Mouse (Mus musculus) kidney, adult 8-10 months (tissue): Measurements from ENCODE around the gene Msmb.
"Not testable (repeated sequence)": the region's sequence is repeated elsewhere in the genome, so short reads cannot be mapped to it uniquely, and the experiment has no call there.

Experiments used
- DNase-seq, 2 experiments: peaks; one replicate each; pipeline ENCODE4 v3.0.0; 2022

The Msmb gene

DNA sequence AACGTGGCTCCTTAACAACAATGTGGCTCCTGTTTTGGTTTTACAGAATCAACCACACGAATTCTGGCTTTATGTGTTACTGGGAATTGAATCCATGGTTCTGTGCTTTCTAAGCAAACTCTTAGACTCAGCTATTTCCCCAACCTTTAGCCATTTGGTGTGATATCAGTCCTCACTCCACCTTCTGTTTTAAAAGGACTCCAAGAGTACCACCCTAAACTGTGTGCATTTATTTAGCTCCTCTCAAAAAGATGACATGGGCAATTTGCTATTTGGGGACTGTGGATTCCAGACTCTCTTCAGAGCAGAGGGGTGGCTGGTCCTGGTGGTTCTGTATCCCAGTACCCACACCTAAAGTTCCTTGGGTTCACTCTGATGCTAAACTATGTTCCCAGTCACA, 4.8 kb downstream of the Msmb start:
- DNase-seq, result no peak

DNA sequence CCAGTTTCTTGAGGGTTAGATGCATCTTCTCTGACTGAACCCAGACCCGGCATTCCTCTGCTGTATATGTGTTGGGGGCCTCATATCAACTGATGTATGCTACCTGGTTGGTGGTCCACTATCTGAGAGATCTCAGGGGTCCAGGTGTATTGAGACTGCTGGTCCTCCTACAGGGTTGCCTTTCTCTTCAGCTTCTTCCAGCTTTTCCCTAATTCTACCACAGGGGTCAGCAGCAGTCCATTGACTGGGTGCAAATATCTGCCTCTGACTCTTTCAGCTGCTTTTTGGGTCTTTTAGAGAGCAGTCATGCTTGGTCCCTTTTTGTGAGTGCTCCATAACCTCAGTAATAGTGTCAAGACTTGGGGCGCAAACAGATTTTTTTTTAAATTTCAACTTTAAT, 9.0 kb downstream of the Msmb start:
- no peak for DNase-seq

GRCm38 (mm10) chr14:32152243-32152965, 10.6 kb downstream of the Msmb start:
- DNase-seq, result no peak

DNA sequence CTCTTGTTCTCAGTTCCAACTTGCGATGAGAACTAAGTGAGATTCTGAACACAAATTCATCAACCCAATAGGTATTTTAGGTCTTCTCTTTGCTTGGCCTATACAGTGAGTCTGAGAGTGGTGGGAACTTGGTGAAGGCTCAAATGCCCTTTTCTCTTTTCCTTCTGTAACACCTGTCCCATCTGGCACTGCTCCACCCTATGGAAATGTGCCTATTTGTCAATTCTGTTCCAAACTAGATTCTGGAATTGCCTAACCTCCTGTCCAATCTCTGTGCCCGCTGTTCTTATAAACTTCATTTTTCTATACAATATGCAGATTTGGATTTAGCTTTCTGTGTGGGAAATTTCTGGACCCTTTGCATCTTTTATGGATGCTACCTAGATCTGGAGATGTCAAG, 11.3 kb downstream of the Msmb start:
- DNase-seq, result no peak

GRCm38 (mm10) chr14:32154758-32155157, 12.9 kb downstream of the Msmb start:
- no peak for DNase-seq

GRCm38 (mm10) chr14:32159150-32159670, 17.4 kb downstream of the Msmb start:
- DNase-seq, result peak in 1 of 2 experiments; percentile 44

DNA sequence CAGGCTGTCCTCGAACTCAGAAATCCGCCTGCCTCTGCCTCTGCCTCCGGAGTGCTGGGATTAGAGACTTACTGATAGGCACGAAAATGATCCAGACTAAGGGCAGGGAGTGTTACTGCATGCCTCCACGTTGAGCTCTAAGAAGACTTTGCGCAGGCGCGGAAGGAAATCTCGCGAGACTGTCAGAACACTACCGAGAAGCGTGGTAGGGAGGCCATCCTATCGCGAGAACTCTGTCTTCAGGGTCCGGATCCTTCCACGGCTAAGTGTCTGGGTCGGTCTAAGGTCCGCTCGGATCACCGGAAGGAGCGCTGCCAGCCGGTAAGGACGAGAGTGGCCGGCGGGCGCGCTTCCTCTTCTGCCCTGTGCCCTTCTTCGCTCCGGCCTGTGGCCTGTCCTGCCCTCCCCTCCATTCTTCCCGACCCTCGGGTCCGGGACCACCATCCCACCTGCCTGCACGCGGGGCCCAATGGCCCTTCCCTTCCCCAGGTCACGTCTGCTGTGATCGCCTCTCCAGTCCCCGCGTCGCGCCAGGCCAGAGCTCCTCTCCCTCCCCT, 17.9 kb downstream of the Msmb start, which contains the start of gene Ncoa4:
Gene Ncoa4 (plus strand): TSS at position 176 of the 557 bp plus-strand sequence.
- DNase-seq, result peak; percentile 99 to 100

DNA sequence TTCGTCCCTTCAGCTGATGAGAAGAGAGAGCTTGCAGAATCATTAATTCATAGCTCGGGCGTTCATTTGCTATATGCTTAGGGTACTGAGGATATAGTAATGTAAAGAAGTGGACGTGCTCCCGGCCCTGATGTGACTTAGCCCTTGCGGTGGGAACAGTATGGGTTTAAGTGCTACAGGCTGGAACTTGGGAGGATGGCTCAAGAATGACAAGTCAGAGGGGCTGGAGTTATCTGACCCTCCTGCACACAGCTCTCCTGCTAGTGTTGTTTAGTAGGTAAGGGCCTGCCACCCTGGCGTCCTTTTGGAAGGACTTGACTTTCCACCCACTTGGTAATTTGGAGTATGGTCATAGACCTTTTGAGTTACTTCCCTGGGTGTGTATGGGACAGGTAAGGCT, 18.7 kb downstream of the Msmb start:
- no peak for DNase-seq

GRCm38 (mm10) chr14:32161090-32161885, 19.5 kb downstream of the Msmb start:
- DNase-seq, result no peak

DNA sequence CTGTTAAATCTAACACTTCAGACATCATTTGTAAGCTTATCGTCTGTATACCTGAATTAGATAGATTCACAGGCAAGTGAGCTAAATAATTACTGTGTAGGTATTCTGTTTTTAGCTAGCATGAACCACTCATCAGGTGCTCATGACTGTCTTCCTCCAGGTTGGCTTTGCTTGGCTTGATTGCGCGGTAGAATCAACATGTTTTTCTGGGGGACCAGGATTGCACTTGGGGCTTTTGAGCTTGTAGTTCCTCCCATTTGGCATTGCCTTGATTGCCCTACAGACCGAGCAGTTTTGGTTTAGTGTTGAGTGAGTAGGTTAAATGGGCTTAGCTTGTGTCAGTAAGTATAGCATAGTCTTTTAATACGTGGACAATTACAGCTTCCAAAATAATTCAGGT, 20.4 kb downstream of the Msmb start:
- DNase-seq, result no peak

GRCm38 (mm10) chr14:32163203-32163888, 21.5 kb downstream of the Msmb start:
- DNase-seq, result no peak

DNA sequence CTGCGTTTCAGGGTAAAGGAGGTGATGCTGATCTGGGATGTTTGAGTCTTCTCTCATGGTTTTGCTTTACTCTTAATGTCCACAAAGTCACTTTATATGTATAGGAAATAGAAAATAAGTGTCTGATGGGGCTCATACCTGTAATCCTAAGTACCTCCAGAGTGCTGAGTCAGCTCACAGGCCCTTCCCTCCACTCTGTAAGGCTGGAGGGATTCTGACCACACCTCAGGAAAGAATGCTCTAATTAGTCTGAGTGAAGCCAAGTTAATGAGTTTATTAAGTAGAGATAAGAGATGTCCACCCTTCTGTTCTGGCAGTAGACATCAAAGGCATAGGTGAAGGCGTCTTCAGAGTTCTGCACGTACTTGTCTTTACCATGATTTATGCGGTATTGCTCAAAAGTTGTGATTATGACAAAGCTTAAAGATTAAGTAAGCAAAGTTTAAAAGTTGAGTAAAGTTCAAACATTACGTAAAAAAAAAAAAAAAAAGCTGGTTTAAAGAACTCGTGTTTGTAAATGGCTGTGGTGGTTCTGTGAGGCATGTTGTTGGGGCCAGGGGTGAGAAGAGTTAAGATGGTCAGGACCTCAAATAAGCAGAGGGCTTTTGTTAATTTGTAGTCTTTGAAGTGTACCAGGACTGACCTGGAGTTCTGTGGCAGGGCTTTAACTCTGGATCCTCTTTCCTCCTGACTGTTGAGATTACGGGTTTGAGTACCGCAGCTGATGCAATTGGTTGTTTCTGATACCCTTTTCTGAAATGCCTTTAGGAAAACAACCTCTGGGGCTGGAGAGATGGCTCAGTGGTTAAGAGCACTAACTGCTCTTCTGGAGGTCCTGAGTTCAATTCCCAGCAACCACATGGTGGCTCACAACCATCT, 22.6 kb downstream of the Msmb start:
- no peak for DNase-seq

GRCm38 (mm10) chr14:32165278-32166061, 23.6 kb downstream of the Msmb start:
- peak; percentile 91 to 92 for DNase-seq

DNA sequence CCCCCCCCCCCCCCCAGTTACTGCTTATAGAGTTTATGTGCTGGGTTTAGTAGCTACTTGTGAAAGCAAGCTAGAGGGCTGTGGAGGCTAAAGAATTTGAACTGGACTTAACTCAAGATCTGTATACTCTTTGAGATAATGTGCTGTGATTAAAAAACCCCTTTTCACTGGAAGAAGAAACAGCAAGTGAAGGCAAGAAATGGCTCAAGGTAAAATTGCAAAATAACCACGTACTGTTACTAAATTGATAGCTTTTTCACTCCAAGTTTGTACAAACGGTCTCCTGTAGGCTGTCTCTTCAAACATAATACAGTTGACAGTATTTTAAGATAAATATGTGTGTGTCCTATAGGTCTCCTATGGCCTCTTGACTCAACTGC, 24.2 kb downstream of the Msmb start:
- no peak for DNase-seq

DNA sequence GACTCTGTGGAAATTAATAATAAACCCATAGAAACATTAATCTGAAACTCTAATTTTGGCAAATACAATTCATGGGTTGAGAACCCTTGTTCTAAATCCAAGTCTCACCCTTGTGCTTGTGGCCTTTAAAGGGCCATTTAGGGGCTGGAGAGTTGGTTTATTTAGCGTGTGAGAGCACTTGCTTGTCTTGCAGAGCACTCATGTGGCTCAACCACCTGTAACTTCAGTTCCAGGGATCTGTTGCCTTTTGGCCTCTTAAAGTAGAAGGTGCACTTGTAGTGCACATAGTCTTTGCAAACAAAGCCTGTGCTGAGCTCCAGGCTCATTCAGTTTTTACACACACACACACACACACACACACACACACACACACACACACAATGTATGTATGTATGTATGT, 25.0 kb downstream of the Msmb start:
- no peak for DNase-seq

DNA sequence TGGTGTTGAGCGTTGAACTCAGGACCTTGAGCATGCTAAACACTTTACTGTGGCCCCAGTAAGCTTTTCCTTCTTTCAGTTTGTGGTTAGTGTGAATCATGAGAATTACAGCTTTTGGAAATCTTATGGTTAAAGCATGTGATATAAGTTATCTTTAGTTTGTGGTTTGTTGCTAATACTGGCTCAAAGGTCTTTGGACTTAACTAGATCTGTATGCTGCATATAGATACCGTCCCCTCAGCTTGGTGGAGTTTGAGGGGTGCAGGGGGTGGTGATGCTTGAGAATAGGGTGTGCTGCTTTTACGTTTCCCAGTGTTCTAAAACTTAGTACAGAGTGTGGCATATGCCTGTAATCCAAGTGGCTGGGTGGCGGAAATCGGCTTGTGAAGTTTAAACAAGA, 25.5 kb downstream of the Msmb start:
- DNase-seq, result no peak

- no peak for DNase-seq
Measured at GRCm38 (mm10) chr14:32168653-32169231, 26.9 kb downstream of the Msmb start.

GRCm38 (mm10) chr14:32170137-32170536, 28.3 kb downstream of the Msmb start:
- no peak for DNase-seq

- DNase-seq, result no peak
Measured at GRCm38 (mm10) chr14:32175310-32175709, 33.5 kb downstream of the Msmb start.

GRCm38 (mm10) chr14:32176590-32176989, 34.8 kb downstream of the Msmb start:
- DNase-seq, result not testable (repeated sequence)
